Mouse (Mus musculus): ENCODE data around the gene Bcl2l11. TPM values are rescaled to one million over a fixed set of nuclear protein-coding genes. Genes with fewer than 3 reads are reported as not detected.
A peak's percentile ranks its signal among the peaks of the same experiment; 100 is the strongest.

Bcl2l11 gene
- polyA plus RNA-seq, 1 experiment from 2014 or later, result 12.8 TPM

- Histone ChIP-seq H3K27ac (no peak overlapping the region), H3K4me2 (replicated peaks) (no peak overlapping the region), H3K4me3 (replicated peaks) (no peak overlapping the region), H3K4me1 (replicated peaks) (peaks cover 22% of the 10 kb centered on the region), H3K9ac (no peak overlapping the region), H3K9me3 (no peaks in the 10 kb centered on the region), H3K36me3 (peaks cover 11% of the 10 kb centered on the region; the same call in 1 of the 2 replicates), H3K27me3 (replicated peaks) (no peaks in the 10 kb centered on the region)
- WGBS, result 94% methylated on average over 9 of the region's 9 CpGs
- ATAC-seq, result no peak
Observed at GRCm38 (mm10) chr2:128152211-128152610, 26.4 kb downstream of the Bcl2l11 start.

GRCm38 (mm10) chr2:128152845-128153550 lies 27.2 kb downstream of the Bcl2l11 start:
- no peaks in the 10 kb centered on the region for H3K9me3 ChIP-seq
- no peak overlapping the region for H3K4me2 ChIP-seq (replicated peaks)
- H3K27ac ChIP-seq, result no peak overlapping the region
- H3K4me1 ChIP-seq (replicated peaks), result peaks cover 30% of the 10 kb centered on the region
- no peak overlapping the region for H3K9ac ChIP-seq
- H3K36me3 ChIP-seq, result 0 out of 2 replicates have a peak, but pooled peaks cover 8% of the 10 kb centered on the region
- H3K4me3 ChIP-seq (replicated peaks), result no peak overlapping the region
- H3K27me3 ChIP-seq (replicated peaks), result no peaks in the 10 kb centered on the region
- 76% methylated on average over 16 of the region's 16 CpGs for WGBS
- no peak for ATAC-seq

GRCm38 (mm10) chr2:128153551-128153910 lies 27.7 kb downstream of the Bcl2l11 start:
- Histone ChIP-seq H3K9me3 (no peaks in the 10 kb centered on the region), H3K9ac (no peak overlapping the region), H3K4me3 (replicated peaks) (no peak overlapping the region), H3K4me1 (replicated peaks) (peaks cover 34% of the 10 kb centered on the region), H3K27me3 (replicated peaks) (no peaks in the 10 kb centered on the region), H3K27ac (no peak overlapping the region), H3K36me3 (0 out of 2 replicates have a peak, but pooled peaks cover 8% of the 10 kb centered on the region), H3K4me2 (replicated peaks) (no peak overlapping the region)
- ATAC-seq, result no peak
- WGBS, result 74% methylated on average over 11 of the region's 11 CpGs

GRCm38 (mm10) chr2:128155412-128156066 lies 29.7 kb downstream of the Bcl2l11 start:
- Histone ChIP-seq H3K4me2 (replicated peaks) (no peak overlapping the region), H3K27me3 (replicated peaks) (no peaks in the 10 kb centered on the region), H3K4me3 (replicated peaks) (no peak overlapping the region), H3K27ac (no peak overlapping the region), H3K36me3 (0 out of 2 replicates have a peak, but pooled peaks cover 5% of the 10 kb centered on the region), H3K4me1 (replicated peaks) (peaks cover 46% of the 10 kb centered on the region), H3K9ac (no peak overlapping the region), H3K9me3 (no peaks in the 10 kb centered on the region)
- no peak for ATAC-seq
- WGBS, result 92% methylated on average over 13 of the region's 13 CpGs

- Histone ChIP-seq H3K9me3 (no peaks in the 10 kb centered on the region), H3K4me2 (replicated peaks) (no peak overlapping the region), H3K27me3 (replicated peaks) (no peaks in the 10 kb centered on the region), H3K27ac (no peak overlapping the region), H3K9ac (no peak overlapping the region), H3K4me1 (replicated peaks) (peaks cover 46% of the 10 kb centered on the region), H3K36me3 (0 out of 2 replicates have a peak, but pooled peaks cover 5% of the 10 kb centered on the region), H3K4me3 (replicated peaks) (no peak overlapping the region)
- WGBS, result 80% methylated on average over 5 of the region's 5 CpGs
- no peak for ATAC-seq
Observed at GRCm38 (mm10) chr2:128156067-128156462, 30.2 kb downstream of the Bcl2l11 start.

- Histone ChIP-seq H3K36me3 (no peaks in the 10 kb centered on the region), H3K27ac (no peak overlapping the region), H3K9ac (no peak overlapping the region), H3K4me1 (replicated peaks) (peaks cover 46% of the 10 kb centered on the region), H3K4me2 (replicated peaks) (no peak overlapping the region), H3K4me3 (replicated peaks) (no peak overlapping the region), H3K27me3 (replicated peaks) (no peaks in the 10 kb centered on the region), H3K9me3 (no peaks in the 10 kb centered on the region)
- ATAC-seq, result peak; percentile 54; the same call in 1 of the 2 replicates
- WGBS, result 51% methylated on average over 12 of the region's 12 CpGs
Observed at GRCm38 (mm10) chr2:128156557-128157412, 30.9 kb downstream of the Bcl2l11 start.

- ATAC-seq, result no peak
- H3K4me2 ChIP-seq (replicated peaks), result no peak overlapping the region
- H3K9ac ChIP-seq, result no peak overlapping the region
- no peaks in the 10 kb centered on the region for H3K9me3 ChIP-seq
- H3K27me3 ChIP-seq (replicated peaks), result no peaks in the 10 kb centered on the region
- H3K36me3 ChIP-seq, result no peaks in the 10 kb centered on the region
- 40% methylated on average over 17 of the region's 17 CpGs for WGBS
- H3K4me3 ChIP-seq (replicated peaks), result no peak overlapping the region
- no peak overlapping the region for H3K27ac ChIP-seq
- peaks cover 46% of the 10 kb centered on the region for H3K4me1 ChIP-seq (replicated peaks)
Observed at GRCm38 (mm10) chr2:128158734-128159410, 33.0 kb downstream of the Bcl2l11 start.

GRCm38 (mm10) chr2:128159619-128160125 lies 33.8 kb downstream of the Bcl2l11 start:
- 49% methylated on average over 7 of the region's 7 CpGs for WGBS
- Histone ChIP-seq H3K36me3 (no peaks in the 10 kb centered on the region), H3K27me3 (replicated peaks) (no peaks in the 10 kb centered on the region), H3K4me1 (replicated peaks) (peaks cover 46% of the 10 kb centered on the region), H3K9ac (no peak overlapping the region), H3K4me3 (replicated peaks) (no peak overlapping the region), H3K9me3 (no peaks in the 10 kb centered on the region), H3K4me2 (replicated peaks) (no peak overlapping the region), H3K27ac (no peak overlapping the region)
- no peak for ATAC-seq

GRCm38 (mm10) chr2:128163177-128163576 lies 37.3 kb downstream of the Bcl2l11 start:
- Histone ChIP-seq H3K27me3 (replicated peaks) (no peaks in the 10 kb centered on the region), H3K4me3 (replicated peaks) (no peak overlapping the region), H3K4me2 (replicated peaks) (no peak overlapping the region), H3K9ac (no peak overlapping the region), H3K9me3 (no peaks in the 10 kb centered on the region), H3K27ac (no peak overlapping the region), H3K36me3 (no peaks in the 10 kb centered on the region), H3K4me1 (replicated peaks) (peaks cover 14% of the 10 kb centered on the region)
- 79% methylated on average over 8 of the region's 8 CpGs for WGBS
- ATAC-seq, result no peak

- Histone ChIP-seq H3K4me2 (replicated peaks) (no peak overlapping the region), H3K36me3 (no peaks in the 10 kb centered on the region), H3K4me3 (replicated peaks) (no peak overlapping the region), H3K4me1 (replicated peaks) (no peaks in the 10 kb centered on the region), H3K9ac (no peak overlapping the region), H3K27ac (no peak overlapping the region), H3K27me3 (replicated peaks) (no peaks in the 10 kb centered on the region), H3K9me3 (no peaks in the 10 kb centered on the region)
- 73% methylated on average over 13 of the region's 13 CpGs for WGBS
- peak; percentile 23; the same call in 1 of the 2 replicates for ATAC-seq
Observed at GRCm38 (mm10) chr2:128166623-128167423, 41.0 kb downstream of the Bcl2l11 start.

- no peak overlapping the region for H3K4me2 ChIP-seq (replicated peaks)
- H3K4me1 ChIP-seq (replicated peaks), result no peaks in the 10 kb centered on the region
- H3K27me3 ChIP-seq (replicated peaks), result no peaks in the 10 kb centered on the region
- H3K9ac ChIP-seq, result no peak overlapping the region
- H3K36me3 ChIP-seq, result no peaks in the 10 kb centered on the region
- WGBS, result 91% methylated on average over 12 of the region's 12 CpGs
- H3K4me3 ChIP-seq (replicated peaks), result no peak overlapping the region
- H3K9me3 ChIP-seq, result no peaks in the 10 kb centered on the region
- no peak overlapping the region for H3K27ac ChIP-seq
- ATAC-seq, result no peak
Observed at GRCm38 (mm10) chr2:128167930-128168329, 42.1 kb downstream of the Bcl2l11 start.
